Mouse (Mus musculus) heart, embryonic 14.5 days (tissue): ENCODE measurements around the gene Gatc. TPM values are rescaled to one million over a fixed set of nuclear protein-coding genes. Genes with fewer than 3 reads are reported as not detected.

Source experiments
- ATAC-seq: fragments of 200-750 bp; cut with Nextera tagmentation; 2 replicates; pipeline ENCODE4 v1.8.0; 2017; ENCODE audit warnings: low read depth, moderate TSS enrichment; ENCODE audit not compliant: insufficient number of reproducible peaks, insufficient read depth, low FRiP score
- H3K27ac ChIP-seq, 2 experiments: fragments of 200-500 bp in 1 of 2; fragments of 300-500 bp in 1 of 2; sonication (generic) in 1 of 2; replicated peaks in 1 of 2; 2 replicates each; pipeline ENCODE4 v1.5.1; 2012 to 2014; ENCODE audit warnings: low read depth in 2 of 2, low read length in 2 of 2, control low read depth in 1 of 2, mild to moderate bottlenecking in 1 of 2, mixed read lengths in 1 of 2; ENCODE audit not compliant: control insufficient read depth in 1 of 2, insufficient read depth in 1 of 2
- H3K27me3 ChIP-seq: fragments of 300-500 bp; sonication (generic); 2 replicates; pipeline ENCODE4 v1.6.1; 2014; ENCODE audit warnings: mild to moderate bottlenecking, low read length, control low read depth; ENCODE audit not compliant: control insufficient read depth, insufficient read depth
- H3K36me3 ChIP-seq: fragments of 300-500 bp; sonication (generic); 2 replicates; pipeline ENCODE4 v1.6.1; 2014; ENCODE audit warnings: mild to moderate bottlenecking, control low read depth, low read length, mixed read lengths; ENCODE audit not compliant: control insufficient read depth, insufficient read depth
- H3K4me1 ChIP-seq, 2 experiments: fragments of 200-500 bp in 1 of 2; fragments of 300-500 bp in 1 of 2; sonication (generic) in 1 of 2; 2 replicates each; pipeline ENCODE4 v1.6.1; 2012 to 2014; ENCODE audit warnings: low read length in 2 of 2, control low read depth in 1 of 2, mixed read lengths in 1 of 2; ENCODE audit not compliant: control insufficient read depth in 2 of 2, insufficient read depth in 2 of 2
- H3K4me2 ChIP-seq: fragments of 300-500 bp; sonication (generic); 2 replicates; pipeline ENCODE4 v1.6.1; 2014; ENCODE audit warnings: mild to moderate bottlenecking, low read length
- H3K4me3 ChIP-seq, 2 experiments: fragments of 200-500 bp in 1 of 2; fragments of 300-500 bp in 1 of 2; sonication (generic) in 1 of 2; 2 replicates each; pipeline ENCODE4 v1.5.1; 2012 to 2014; ENCODE audit warnings: low read length in 2 of 2, mild to moderate bottlenecking in 2 of 2, control low read depth in 1 of 2, low read depth in 1 of 2, moderate library complexity in 1 of 2; ENCODE audit not compliant: control insufficient read depth in 1 of 2, insufficient read depth in 1 of 2
- H3K9ac ChIP-seq: fragments of 300-500 bp; sonication (generic); 2 replicates; pipeline ENCODE4 v1.6.1; 2014; ENCODE audit warnings: mild to moderate bottlenecking, low read length
- H3K9me3 ChIP-seq: fragments of 300-500 bp; sonication (generic); 2 replicates; pipeline ENCODE4 v1.6.1; 2016; ENCODE audit warnings: low read length, control low read depth; ENCODE audit not compliant: control insufficient read depth
- WGBS: fragments of 180-500 bp; shearing (Covaris S2); extraction: QIAGEN DNeasy Blood & Tissue Kit; methylation state at CpG from one replicate; pipeline ENCODE4 v1.1.7; 2014; 5-methylcytosine and 5-hydroxymethylcytosine counted together
- polyA plus RNA-seq: library from polyadenylated mRNA; unstranded; fragments of >200 nt; fragmentation: Nextera tagmentation; extraction: Ambion mirVana; gene quantifications from 2 replicates; pipeline ENCODE4 v1.2.1, GENCODE M21; 2014

Gene Gatc
- polyA plus RNA-seq, 1 experiment from 2014 or later: 28.3 TPM

GRCm38 (mm10) chr5:115362819-115363714 is 22.1 kb upstream of the Gatc start:
- Histone ChIP-seq H3K4me3 (no peak overlapping the region), H3K9me3 (no peaks in the 10 kb centered on the region), H3K4me2 (no peak overlapping the region), H3K4me1 (no peaks in the 10 kb centered on the region), H3K27me3 (no peaks in the 10 kb centered on the region), H3K9ac (no peak overlapping the region), H3K36me3 (no peaks in the 10 kb centered on the region), H3K27ac (no peak overlapping the region)
- WGBS: 21% methylated on average over 19 of the region's 19 CpGs
- ATAC-seq: no peak

GRCm38 (mm10) chr5:115362216-115362615 is 21.2 kb upstream of the Gatc start:
- no peak overlapping the region for H3K27ac ChIP-seq
- no peak overlapping the region for H3K4me3 ChIP-seq
- no peaks in the 10 kb centered on the region for H3K27me3 ChIP-seq
- no peak overlapping the region for H3K4me2 ChIP-seq
- H3K9me3 ChIP-seq: no peaks in the 10 kb centered on the region
- ATAC-seq: no peak
- no peaks in the 10 kb centered on the region for H3K36me3 ChIP-seq
- H3K9ac ChIP-seq: no peak overlapping the region
- 30% methylated on average over 7 of the region's 7 CpGs for WGBS
- no peaks in the 10 kb centered on the region for H3K4me1 ChIP-seq

GRCm38 (mm10) chr5:115359851-115360372 is 18.9 kb upstream of the Gatc start:
- no peaks in the 10 kb centered on the region for H3K4me1 ChIP-seq
- H3K4me2 ChIP-seq: no peak overlapping the region
- H3K27ac ChIP-seq: no peak overlapping the region
- no peak overlapping the region for H3K4me3 ChIP-seq
- no peak for ATAC-seq
- no peak overlapping the region for H3K9ac ChIP-seq
- no peaks in the 10 kb centered on the region for H3K27me3 ChIP-seq
- 56% methylated on average over 5 of the region's 5 CpGs for WGBS
- no peaks in the 10 kb centered on the region for H3K9me3 ChIP-seq
- no peaks in the 10 kb centered on the region for H3K36me3 ChIP-seq

GRCm38 (mm10) chr5:115359438-115359837 is 18.5 kb upstream of the Gatc start:
- H3K27ac ChIP-seq: no peak overlapping the region
- H3K4me3 ChIP-seq: no peak overlapping the region
- no peaks in the 10 kb centered on the region for H3K36me3 ChIP-seq
- H3K9ac ChIP-seq: no peak overlapping the region
- no peak overlapping the region for H3K4me2 ChIP-seq
- no peaks in the 10 kb centered on the region for H3K27me3 ChIP-seq
- ATAC-seq: no peak
- no peaks in the 10 kb centered on the region for H3K9me3 ChIP-seq
- no peaks in the 10 kb centered on the region for H3K4me1 ChIP-seq
- WGBS: 83% methylated on average over 8 of the region's 8 CpGs

- Histone ChIP-seq H3K9me3 (no peaks in the 10 kb centered on the region), H3K4me2 (0 out of 2 replicates have a peak overlapping the region, but pooled peaks have one; percentile 23), H3K4me3 (no peak overlapping the region), H3K27ac (no peak overlapping the region), H3K36me3 (no peaks in the 10 kb centered on the region), H3K4me1 (no peaks in the 10 kb centered on the region), H3K27me3 (no peaks in the 10 kb centered on the region), H3K9ac (no peak overlapping the region)
- 0 out of 2 replicates have a peak, but pooled peaks have one; percentile 52 for ATAC-seq
- 4% methylated on average over 12 of the region's 12 CpGs for WGBS
Observed at GRCm38 (mm10) chr5:115358872-115359271, 17.9 kb upstream of the Gatc start.

GRCm38 (mm10) chr5:115355070-115355469 is 14.1 kb upstream of the Gatc start:
- 0 out of 2 replicates have a peak, but pooled peaks cover 3% of the 10 kb centered on the region for H3K9me3 ChIP-seq
- H3K9ac ChIP-seq: no peak overlapping the region
- H3K27me3 ChIP-seq: no peaks in the 10 kb centered on the region
- no peak for ATAC-seq
- WGBS: 52% methylated on average over 13 of the region's 13 CpGs
- no peak overlapping the region for H3K4me3 ChIP-seq
- H3K4me1 ChIP-seq: no peaks in the 10 kb centered on the region
- no peak overlapping the region for H3K4me2 ChIP-seq
- no peak overlapping the region for H3K27ac ChIP-seq
- H3K36me3 ChIP-seq: no peaks in the 10 kb centered on the region

- H3K9me3 ChIP-seq: 0 out of 2 replicates have a peak, but pooled peaks cover 3% of the 10 kb centered on the region
- no peak overlapping the region for H3K27ac ChIP-seq
- no peak overlapping the region for H3K4me3 ChIP-seq
- no peak for ATAC-seq
- peaks cover 8% of the 10 kb centered on the region for H3K36me3 ChIP-seq
- H3K4me2 ChIP-seq: no peak overlapping the region
- no peak overlapping the region for H3K9ac ChIP-seq
- no peaks in the 10 kb centered on the region for H3K27me3 ChIP-seq
- WGBS: 69% methylated on average over 5 of the region's 5 CpGs
- H3K4me1 ChIP-seq: peaks cover 0 to 7% of the 10 kb centered on the region in 2 experiments; a peak in 2 of 4 replicates
Observed at GRCm38 (mm10) chr5:115351348-115351747, 10.4 kb upstream of the Gatc start.
